Mouse (Mus musculus): Measurements from ENCODE around the gene Srebf1. TPM values are rescaled to one million over a fixed set of nuclear protein-coding genes. Genes with fewer than 3 reads are reported as not detected.

Gene Srebf1
- total and polyA plus RNA-seq, 3 experiments: 69.8 to 126 (median 120) TPM

GRCm38 (mm10) chr11:60178506-60178905, 43.9 kb downstream of the Srebf1 start:
- dilution Hi-C loops (cut with MboI; ENCODE audit: extremely low pct_ligation_motif_present, extremely low pct_unique_long_range_greater_than_20kb, low sequenced_read_pairs) (no loop called here), in situ Hi-C loops (cut with MboI; ENCODE audit: low pct_ligation_motif_present, low pct_unique_long_range_greater_than_20kb, low sequenced_read_pairs) (no loop called here)
- peaks cover 4 to 5% of the 10 kb centered on the region in 2 experiments; a peak in 3 of 4 replicates for H3K4me1 ChIP-seq (ENCODE audit: control insufficient read depth in 1 of 2, insufficient read depth in 2 of 2)
- no peaks in the 10 kb centered on the region for H3K79me2 ChIP-seq (replicated peaks; ENCODE audit: control insufficient read depth, extremely low read depth, insufficient read depth, poor library complexity, severe bottlenecking)
- peaks cover 3% of the 10 kb centered on the region for H3K9me3 ChIP-seq (replicated peaks; ENCODE audit: low read length)
- H3K4me2 ChIP-seq (ENCODE audit: insufficient read depth, low read depth, poor library complexity, severe bottlenecking): no peak overlapping the region
- H3K9ac ChIP-seq (ENCODE audit: insufficient read depth, low read depth): no peak overlapping the region
- no peak for DNase-seq (ENCODE audit: extremely low read depth)
- no peaks in the 10 kb centered on the region for H3K27me3 ChIP-seq (replicated peaks)
- no peak overlapping the region for H3K4me3 ChIP-seq (replicated peaks in 1 of 3; ENCODE audit: low read depth in 2 of 3, low read length in 2 of 3, poor library complexity in 1 of 3)
- H3K27ac ChIP-seq (ENCODE audit: insufficient read depth, low read depth): no peak overlapping the region
- H3K36me3 ChIP-seq (replicated peaks in 1 of 2; ENCODE audit: control insufficient read depth in 1 of 2, insufficient read depth in 1 of 2, low read length in 1 of 2): peaks cover 0 to 56% of the 10 kb centered on the region in 2 experiments
- TF ChIP-seq JUND (conservative IDR thresholded peaks at IDR 0.05; ENCODE audit: low read depth, low read length): no peak
- no peak for TF ChIP-seq USF2 (conservative IDR thresholded peaks at IDR 0.05; ENCODE audit: low read depth, low read length)
- TF ChIP-seq CTCF (conservative IDR thresholded peaks at IDR 0.05 in 1 of 2, IDR thresholded peaks at IDR 0.05 in 1 of 2; ENCODE audit: low read depth in 2 of 2, low read length in 2 of 2): no peak
- no peak for TF ChIP-seq TBP (conservative IDR thresholded peaks at IDR 0.05; ENCODE audit: low read depth, low read length)
- no peak for TF ChIP-seq CHD2 (IDR thresholded peaks at IDR 0.05; ENCODE audit: low read length)
- no peak for TF ChIP-seq PAX5 (IDR thresholded peaks at IDR 0.05; ENCODE audit: low read length)
- no peak for TF ChIP-seq ZKSCAN1 (IDR thresholded peaks at IDR 0.05; ENCODE audit: borderline replicate concordance, low read depth, low read length)
- no peak for TF ChIP-seq POLR2AphosphoS2 (IDR thresholded peaks at IDR 0.05; ENCODE audit: low read depth, low read length)
- TF ChIP-seq SMC3 (IDR thresholded peaks at IDR 0.05; ENCODE audit: low read depth, low read length): no peak
- no peak for TF ChIP-seq TCF12 (IDR thresholded peaks at IDR 0.05; ENCODE audit: low read depth, low read length)
- TF ChIP-seq SIN3A (IDR thresholded peaks at IDR 0.05; ENCODE audit: low read length): no peak
- TF ChIP-seq JUN (IDR thresholded peaks at IDR 0.05; ENCODE audit: insufficient read depth, low read depth, low read length): no peak
- no peak for TF ChIP-seq NELFE (IDR thresholded peaks at IDR 0.05; ENCODE audit: low read depth, low read length)
- no peak for TF ChIP-seq ETS1 (conservative IDR thresholded peaks at IDR 0.05; ENCODE audit: low read depth, low read length)
- TF ChIP-seq RAD21 (IDR thresholded peaks at IDR 0.05; ENCODE audit: low read depth, low read length): no peak
- TF ChIP-seq GABPA (IDR thresholded peaks at IDR 0.05; ENCODE audit: insufficient replicate concordance, low read depth, low read length): no peak
- TF ChIP-seq RCOR1 (conservative IDR thresholded peaks at IDR 0.05; ENCODE audit: low read depth, low read length): no peak
- TF ChIP-seq ZMIZ1 (IDR thresholded peaks at IDR 0.05; ENCODE audit: low read depth, low read length): no peak
- no peak for TF ChIP-seq NRF1 (IDR thresholded peaks at IDR 0.05; ENCODE audit: low read depth, low read length)
- no peak for TF ChIP-seq UBTF (IDR thresholded peaks at IDR 0.05; ENCODE audit: low read depth, low read length)

- Histone ChIP-seq H3K27ac (ENCODE audit: insufficient read depth, low read depth) (no peak overlapping the region), H3K27me3 (replicated peaks) (no peaks in the 10 kb centered on the region), H3K4me1 (ENCODE audit: control insufficient read depth in 1 of 2, insufficient read depth in 2 of 2) (peaks cover 0 to 5% of the 10 kb centered on the region in 2 experiments; a peak in 2 of 4 replicates), H3K9me3 (replicated peaks; ENCODE audit: low read length) (peaks cover 3% of the 10 kb centered on the region), H3K79me2 (replicated peaks; ENCODE audit: control insufficient read depth, extremely low read depth, insufficient read depth, poor library complexity, severe bottlenecking) (no peaks in the 10 kb centered on the region), H3K4me2 (ENCODE audit: insufficient read depth, low read depth, poor library complexity, severe bottlenecking) (no peak overlapping the region), H3K9ac (ENCODE audit: insufficient read depth, low read depth) (no peak overlapping the region), H3K4me3 (replicated peaks in 1 of 3; ENCODE audit: low read depth in 2 of 3, low read length in 2 of 3, poor library complexity in 1 of 3) (no peak overlapping the region), H3K36me3 (replicated peaks in 1 of 2; ENCODE audit: control insufficient read depth in 1 of 2, insufficient read depth in 1 of 2, low read length in 1 of 2) (peaks cover 0 to 61% of the 10 kb centered on the region in 2 experiments)
- no peak for DNase-seq (ENCODE audit: extremely low read depth)
- dilution Hi-C loops (cut with MboI; ENCODE audit: extremely low pct_ligation_motif_present, extremely low pct_unique_long_range_greater_than_20kb, low sequenced_read_pairs) (no loop called here), in situ Hi-C loops (cut with MboI; ENCODE audit: low pct_ligation_motif_present, low pct_unique_long_range_greater_than_20kb, low sequenced_read_pairs) (no loop called here)
- TF ChIP-seq USF1 (IDR thresholded peaks at IDR 0.05; ENCODE audit: low read depth, low read length) (no peak), GABPA (IDR thresholded peaks at IDR 0.05; ENCODE audit: insufficient replicate concordance, low read depth, low read length) (no peak), ZNF384 (IDR thresholded peaks at IDR 0.05; ENCODE audit: low read depth, low read length) (no peak), ZC3H11A (IDR thresholded peaks at IDR 0.05; ENCODE audit: low read depth, low read length) (no peak), NELFE (IDR thresholded peaks at IDR 0.05; ENCODE audit: low read depth, low read length) (no peak), ZKSCAN1 (IDR thresholded peaks at IDR 0.05; ENCODE audit: borderline replicate concordance, low read depth, low read length) (no peak), MAZ (IDR thresholded peaks at IDR 0.05; ENCODE audit: low read depth, low read length) (no peak), POLR2A (IDR thresholded peaks at IDR 0.05; ENCODE audit: low read depth, low read length) (no peak), PAX5 (IDR thresholded peaks at IDR 0.05; ENCODE audit: low read length) (no peak), KAT2A (IDR thresholded peaks at IDR 0.05; ENCODE audit: insufficient replicate concordance, low read length) (no peak), ETS1 (conservative IDR thresholded peaks at IDR 0.05; ENCODE audit: low read depth, low read length) (no peak), UBTF (IDR thresholded peaks at IDR 0.05; ENCODE audit: low read depth, low read length) (no peak), ELF1 (IDR thresholded peaks at IDR 0.05; ENCODE audit: low read depth, low read length) (no peak), CHD2 (IDR thresholded peaks at IDR 0.05; ENCODE audit: low read length) (no peak), MAFK (IDR thresholded peaks at IDR 0.05; ENCODE audit: insufficient replicate concordance, low read length) (no peak), EP300 (IDR thresholded peaks at IDR 0.05; ENCODE audit: low read length) (no peak), MYC (IDR thresholded peaks at IDR 0.05; ENCODE audit: low read depth, low read length) (no peak), TCF12 (IDR thresholded peaks at IDR 0.05; ENCODE audit: low read depth, low read length) (no peak), ZMIZ1 (IDR thresholded peaks at IDR 0.05; ENCODE audit: low read depth, low read length) (no peak)
Measured at GRCm38 (mm10) chr11:60178005-60178404, 44.4 kb downstream of the Srebf1 start.

Measured in CH12.LX (cell line).